Mouse (Mus musculus): ENCODE measurements around the gene Tango2. TPM values are rescaled to one million over a fixed set of nuclear protein-coding genes. Genes with fewer than 3 reads are reported as not detected.
A peak's percentile ranks its signal among the peaks of the same experiment; 100 is the strongest.

The Tango2 gene
- 22.1 and 27.7 TPM in 2 replicates for polyA plus RNA-seq (2015; fragmentation: Nextera tagmentation; extraction: Ambion mirVana)

GRCm38 (mm10) chr16:18347931-18348600, at the start of gene Tango2, which contains the start of gene Arvcf:
Tango2 (minus strand) TSS chr16:18348103.
Arvcf (plus strand) TSS chr16:18348182.

DNA sequence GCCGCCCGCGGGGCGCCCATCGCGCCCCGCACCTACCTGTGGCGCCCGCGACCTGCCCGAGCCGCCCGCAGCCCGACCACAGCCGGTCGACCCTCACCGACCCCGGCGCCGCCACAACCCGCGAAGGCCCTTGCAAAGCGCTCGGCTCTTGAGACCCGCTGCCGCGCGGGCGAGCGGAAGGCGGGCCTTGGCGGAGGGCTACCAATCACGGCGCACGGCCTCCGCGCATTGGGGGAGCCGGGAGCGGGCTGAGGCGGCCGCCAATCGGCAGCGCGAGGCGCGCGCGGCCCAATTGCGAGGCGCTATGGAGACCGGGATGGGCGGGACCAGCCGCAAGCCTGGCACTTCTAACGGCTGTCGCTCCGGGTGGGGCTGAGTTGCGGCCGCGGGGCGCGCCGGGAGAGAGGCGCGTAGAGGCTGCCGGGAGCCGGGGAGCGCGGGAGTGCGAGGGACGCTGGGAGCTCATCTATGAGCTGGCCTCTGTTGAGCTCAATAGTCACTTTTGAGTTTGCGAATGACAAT, 58.8 kb downstream of the Tango2 start, which contains the start of gene Dgcr8:
Dgcr8 (minus strand) TSS at position 180 of the 522 bp plus-strand sequence.

DNA sequence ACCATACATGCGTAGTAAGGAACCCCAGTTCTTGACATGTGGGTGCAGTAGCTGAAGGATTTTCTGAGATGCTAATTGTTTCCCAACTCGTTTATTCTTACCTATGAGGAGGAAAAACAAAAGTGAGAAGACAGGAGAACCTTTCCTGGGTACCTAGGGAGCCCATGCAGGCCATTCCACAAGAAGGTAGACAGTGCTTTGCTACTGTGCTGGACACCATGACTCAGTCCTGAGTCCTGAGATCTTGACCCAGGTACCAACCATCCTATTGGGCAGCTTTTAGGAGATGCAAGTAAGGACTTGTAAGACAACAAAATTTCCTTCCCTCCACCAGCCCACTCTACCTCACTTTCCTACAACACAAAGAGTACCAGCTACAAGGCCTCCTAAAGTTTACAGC, 89.7 kb downstream of the Tango2 start, which contains the start of gene Gm49776:
Gm49776 (minus strand) TSS at position 101 of the 400 bp plus-strand sequence.

MicroRNA genes within 50 kb of the gene (microRNA counts, 519-probe panel; counts per million panel counts)
- microRNA mmu-miR-1306 (296 counts per million, percentile 58 among the panel's probes with 10 or more counts), microRNA mmu-miR-185 (296 counts per million, percentile 58 among the panel's probes with 10 or more counts)

Small RNA genes lying within 50 kb of the gene (microRNA-seq; reads per million reads assigned to microRNA genes)
- gene Gm24572, result 0 to 0.42 reads per million in 2 experiments
- gene Gm26219, result 0 reads per million in 2 experiments
- 99.3 to 139 reads per million in 2 experiments for gene Mir1306
- gene Mir185, result 118 to 137 reads per million in 2 experiments

Other genes with a start within 250 kb of the Tango2 start
- 0.26 and 0.37 TPM in 2 replicates for gene Rtn4r, start 220.5 kb downstream of the Tango2 start, polyA plus RNA-seq (2015; fragmentation: Nextera tagmentation; extraction: Ambion mirVana)
- gene Ccdc188, start 130.2 kb downstream of the Tango2 start, polyA plus RNA-seq (2015; fragmentation: Nextera tagmentation; extraction: Ambion mirVana), result not detected in 2 replicates
- 20.2 and 20.5 TPM in 2 replicates for gene Zdhhc8, start 113.0 kb downstream of the Tango2 start, polyA plus RNA-seq (2015; fragmentation: Nextera tagmentation; extraction: Ambion mirVana)
- 36.3 and 37.2 TPM in 2 replicates for gene Trmt2a, start 99.4 kb downstream of the Tango2 start, polyA plus RNA-seq (2015; fragmentation: Nextera tagmentation; extraction: Ambion mirVana)
- 151 and 209 TPM in 2 replicates for gene Ranbp1, start 99.4 kb downstream of the Tango2 start, polyA plus RNA-seq (2015; fragmentation: Nextera tagmentation; extraction: Ambion mirVana)
- gene Gm49776, start 89.8 kb downstream of the Tango2 start, polyA plus RNA-seq (2015; fragmentation: Nextera tagmentation; extraction: Ambion mirVana), result 1.4 TPM in 1 of 2 replicates, not detected in the other
- 10.9 and 13.9 TPM in 2 replicates for gene Dgcr8, start 58.9 kb downstream of the Tango2 start, polyA plus RNA-seq (2015; fragmentation: Nextera tagmentation; extraction: Ambion mirVana)
- gene Arvcf, start 79 bp upstream of the Tango2 start, polyA plus RNA-seq (2015; fragmentation: Nextera tagmentation; extraction: Ambion mirVana), result 16.2 and 18.4 TPM in 2 replicates
- gene Txnrd2, start 78.3 kb upstream of the Tango2 start, polyA plus RNA-seq (2015; fragmentation: Nextera tagmentation; extraction: Ambion mirVana), result 19.4 and 20.9 TPM in 2 replicates
- gene Comt, start 78.7 kb upstream of the Tango2 start, polyA plus RNA-seq (2015; fragmentation: Nextera tagmentation; extraction: Ambion mirVana), result 111 and 116 TPM in 2 replicates
- 4.8 and 6.1 TPM in 2 replicates for gene Gnb1l, start 150.6 kb upstream of the Tango2 start, polyA plus RNA-seq (2015; fragmentation: Nextera tagmentation; extraction: Ambion mirVana)
- 0.93 and 1.5 TPM in 2 replicates for gene Rtl10, start 150.8 kb upstream of the Tango2 start, polyA plus RNA-seq (2015; fragmentation: Nextera tagmentation; extraction: Ambion mirVana)
- gene Tbx1, start 242.6 kb upstream of the Tango2 start, polyA plus RNA-seq (2015; fragmentation: Nextera tagmentation; extraction: Ambion mirVana), result 7.9 and 8.3 TPM in 2 replicates